Mouse (Mus musculus) adrenal gland, postnatal 4 days (tissue): ENCODE data around the gene Vmn1r220. TPM values are rescaled to one million over a fixed set of nuclear protein-coding genes. Genes with fewer than 3 reads are reported as not detected.
"Not testable (repeated sequence)": the region's sequence is repeated elsewhere in the genome, so short reads cannot be mapped to it uniquely, and the experiment has no call there.

Experiments
- DNase-seq, 2 experiments: peaks; one replicate each; pipeline ENCODE4 v3.0.0; 2021 to 2022; ENCODE audit warnings: low spot score in 2 of 2, mixed read lengths in 2 of 2
- long read RNA-seq, 2 experiments: library from polyadenylated mRNA; stranded (forward); transcript quantifications; one replicate each; pipeline ENCODE4 v2.0.0; 2021
- total RNA-seq, 2 experiments: library from RNA; stranded (reverse); gene quantifications; 2 replicates each; pipeline ENCODE4 v1.2.3; 2021

The Vmn1r220 gene
- not detected for total RNA-seq
- long read RNA-seq, experiment 1: 0 reads
- long read RNA-seq, experiment 2: 0 reads

DNA sequence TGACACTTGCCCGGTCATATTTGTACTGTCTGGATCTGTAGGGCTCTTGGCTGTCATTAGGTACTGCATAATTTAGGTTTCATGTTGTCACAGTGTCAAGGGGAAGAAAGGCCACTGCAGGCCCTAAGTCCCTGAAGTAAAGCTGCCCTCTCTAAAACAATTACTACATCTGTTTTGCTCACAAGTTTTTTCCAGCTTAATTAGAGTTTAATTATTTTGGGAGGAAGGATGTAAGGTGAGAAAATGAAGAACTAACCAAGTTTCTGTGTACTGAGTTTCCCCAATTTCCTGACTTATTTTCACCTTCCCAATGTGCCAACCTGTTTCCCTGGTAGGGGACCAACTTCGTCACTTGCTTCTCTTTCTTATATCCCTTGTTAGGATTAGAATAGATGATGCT, at the start of gene Vmn1r220:
TSS of gene Vmn1r220 (minus strand) at position 101 of the 400 bp plus-strand sequence.
- no peak for DNase-seq

GRCm38 (mm10) chr13:23235847-23236246, 48.1 kb upstream of the Vmn1r220 start, which contains the start of gene Vmn1r222:
Vmn1r222 (minus strand) TSS chr13:23235947.
- not testable (repeated sequence) for DNase-seq

- not testable (repeated sequence) for DNase-seq
These were observed 26.1 kb upstream of the Vmn1r220 start, which contains the start of gene Vmn1r221 for GRCm38 (mm10) chr13:23213827-23214226. Vmn1r221 (plus strand) TSS chr13:23214127.

DNA sequence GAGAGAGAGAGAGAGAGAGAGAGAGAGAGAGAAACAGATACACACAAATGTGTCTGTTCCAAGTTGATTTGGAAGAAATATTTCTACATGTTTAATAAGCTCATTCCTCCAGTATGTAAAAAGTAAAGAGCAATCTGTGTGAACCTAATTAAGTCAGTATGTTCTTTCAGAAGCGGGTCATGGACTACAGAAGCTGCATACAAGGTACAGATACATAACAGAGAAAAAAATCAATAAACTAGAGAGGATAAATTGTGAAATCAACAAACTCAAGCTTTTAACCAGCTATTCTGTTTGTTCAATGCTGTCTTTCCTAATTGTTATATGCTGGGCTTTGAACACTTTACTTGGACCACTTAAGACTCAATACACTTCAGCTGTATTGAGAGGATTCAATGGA, 16.1 kb upstream of the Vmn1r220 start:
- DNase-seq: not testable (repeated sequence)

GRCm38 (mm10) chr13:23166471-23166870, 21.3 kb downstream of the Vmn1r220 start:
- not testable (repeated sequence) for DNase-seq

DNA sequence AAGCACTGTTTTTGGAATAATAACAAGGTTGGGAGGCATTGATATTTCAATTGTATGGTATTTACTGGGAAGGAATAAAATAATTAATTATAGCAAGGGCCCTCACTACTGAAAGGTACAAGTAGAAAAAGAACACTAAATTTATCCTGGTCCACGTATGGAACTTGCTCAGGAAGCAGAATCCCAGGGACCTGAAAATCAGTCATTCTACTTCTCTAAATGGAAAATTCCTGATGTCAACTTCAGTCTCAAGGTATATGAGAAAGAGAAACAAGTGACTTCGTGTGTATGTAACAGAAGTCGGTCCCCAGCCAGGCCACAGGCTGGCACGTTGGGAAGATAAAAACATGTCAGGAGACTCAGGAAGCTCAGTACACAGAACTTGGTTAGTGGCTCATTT, 28.8 kb downstream of the Vmn1r220 start, which contains the start of gene Vmn1r219:
TSS of gene Vmn1r219 (plus strand) at position 301 of the 400 bp plus-strand sequence.
- no peak for DNase-seq

DNA sequence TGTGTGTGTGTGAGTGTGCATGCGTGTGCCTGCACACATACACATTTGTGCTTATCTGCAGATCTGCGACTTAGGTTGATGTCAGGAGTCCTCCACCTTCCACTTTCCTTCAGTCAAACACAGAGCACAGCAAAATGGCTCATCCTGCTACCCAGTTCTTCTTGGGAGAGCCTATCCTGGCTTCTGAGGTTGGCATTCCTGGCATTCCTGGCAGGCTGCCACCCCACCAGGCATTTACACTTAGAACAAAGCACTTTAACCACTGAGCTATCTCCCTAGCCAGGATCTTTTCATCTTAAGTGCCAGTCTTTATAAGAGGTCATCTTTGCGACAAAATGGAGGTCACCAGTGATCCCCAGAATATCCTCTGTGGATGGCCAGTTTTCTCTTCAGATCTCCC, 29.9 kb downstream of the Vmn1r220 start:
- DNase-seq: no peak

DNA sequence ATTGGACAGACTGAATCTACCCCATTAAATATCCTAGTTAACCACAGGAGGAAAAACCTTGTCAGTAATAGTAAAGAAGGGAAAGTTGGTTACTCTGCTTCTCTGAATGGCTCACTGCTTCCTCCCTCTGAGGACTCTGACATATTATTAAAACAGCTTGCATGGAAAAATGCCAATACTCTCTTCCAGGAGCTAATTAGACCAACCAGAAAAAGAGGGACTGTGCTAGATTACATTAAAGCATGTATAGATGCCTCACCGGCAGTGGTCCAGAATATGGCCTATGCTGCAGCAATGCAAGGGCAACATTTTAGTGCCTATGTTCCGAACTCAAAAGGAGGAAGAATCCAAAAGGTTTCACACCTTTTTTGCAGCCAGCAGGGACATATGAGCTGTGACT, 48.9 kb downstream of the Vmn1r220 start:
- no peak for DNase-seq

GRCm38 (mm10) chr13:23133501-23133900, 54.3 kb downstream of the Vmn1r220 start:
- DNase-seq: no peak

DNA sequence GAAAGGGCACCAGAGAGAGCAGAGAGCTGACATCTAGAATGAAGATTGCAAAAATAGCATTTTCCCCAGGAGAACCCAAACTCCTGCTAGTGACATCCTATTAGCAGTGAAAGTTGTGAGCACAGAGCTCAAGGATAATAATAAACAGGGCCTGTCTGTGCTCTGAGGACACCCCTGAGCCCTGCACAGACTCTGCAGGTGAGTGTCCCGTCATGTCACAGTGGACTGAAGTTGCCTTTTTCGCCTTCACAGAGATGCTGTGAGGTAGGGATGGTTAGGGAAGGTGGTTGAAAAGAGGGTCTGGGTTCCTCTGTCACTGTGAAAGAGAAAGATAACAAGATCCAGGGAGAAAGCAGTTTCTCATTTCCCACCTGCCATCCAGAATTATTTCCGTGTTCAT, 54.7 kb downstream of the Vmn1r220 start, which contains the start of gene Vmn1r218:
TSS of gene Vmn1r218 (plus strand) at position 57 of the 400 bp plus-strand sequence.
- no peak for DNase-seq

Other genes with a start within 250 kb of the Vmn1r220 start
- not detected for gene Vmn1r213, start 180.3 kb downstream of the Vmn1r220 start, total RNA-seq
- gene Vmn1r214, start 157.6 kb downstream of the Vmn1r220 start, total RNA-seq: not detected
- gene Vmn1r215, start 120.0 kb downstream of the Vmn1r220 start, total RNA-seq: not detected
- not detected for gene Vmn1r217, start 69.7 kb downstream of the Vmn1r220 start, total RNA-seq
- gene Vmn1r218, start 54.8 kb downstream of the Vmn1r220 start, total RNA-seq: not detected
- not detected for gene Vmn1r219, start 28.7 kb downstream of the Vmn1r220 start, total RNA-seq
- not detected for gene Vmn1r221, start 26.2 kb upstream of the Vmn1r220 start, total RNA-seq
- gene Vmn1r222, start 48.0 kb upstream of the Vmn1r220 start, total RNA-seq: not detected
- gene Vmn1r223, start 59.2 kb upstream of the Vmn1r220 start, total RNA-seq: not detected
- 10 to 100 TPM; 22.9 to 23.5 TPM for gene Zfp322a, start 181.2 kb upstream of the Vmn1r220 start, total RNA-seq
- gene Abt1, start 235.9 kb upstream of the Vmn1r220 start, total RNA-seq: 1 to 10 TPM; 7.9 to 8.9 TPM